Mouse (Mus musculus) hindbrain, embryonic 10.5 days (tissue): ENCODE results near the gene Ddx50. TPM values are rescaled to one million over a fixed set of nuclear protein-coding genes. Genes with fewer than 3 reads are reported as not detected.
"Not testable (repeated sequence)": the region's sequence is repeated elsewhere in the genome, so short reads cannot be mapped to it uniquely, and the experiment has no call there.

Experiments
- DNase-seq: peaks from one replicate; pipeline ENCODE4 v3.0.0-alpha.2; 2017; ENCODE audit warnings: low spot score
- H3K27ac ChIP-seq: fragments of 300-500 bp; sonication (generic); 2 replicates; pipeline ENCODE4 v1.5.1; 2016; ENCODE audit warnings: mild to moderate bottlenecking, moderate library complexity
- H3K27me3 ChIP-seq: fragments of 300-500 bp; sonication (generic); 2 replicates; pipeline ENCODE4 v1.6.1; 2016; ENCODE audit warnings: mild to moderate bottlenecking; ENCODE audit not compliant: poor library complexity, insufficient read depth, severe bottlenecking
- H3K36me3 ChIP-seq: fragments of 300-500 bp; sonication (generic); 2 replicates; pipeline ENCODE4 v1.6.1; 2016; ENCODE audit warnings: mild to moderate bottlenecking, moderate library complexity
- H3K4me1 ChIP-seq: fragments of 300-500 bp; sonication (generic); replicated peaks from 2 replicates; pipeline ENCODE4 v1.6.1; 2016; ENCODE audit warnings: mild to moderate bottlenecking
- H3K4me3 ChIP-seq: fragments of 300-500 bp; sonication (generic); 2 replicates; pipeline ENCODE4 v1.5.1; 2016; ENCODE audit warnings: mild to moderate bottlenecking, moderate library complexity
- H3K9me3 ChIP-seq: fragments of 300-500 bp; sonication (generic); 2 replicates; pipeline ENCODE4 v1.6.1; 2016; ENCODE audit warnings: mild to moderate bottlenecking, moderate library complexity
- WGBS: fragments of 180-500 bp; shearing (Covaris S2); methylation state at CpG from one replicate; pipeline ENCODE4 v1.1.7; 2016; 5-methylcytosine and 5-hydroxymethylcytosine counted together
- polyA plus RNA-seq: library from polyadenylated mRNA; unstranded; fragments of >200 nt; fragmentation: Nextera tagmentation; extraction: Ambion mirVana; gene quantifications from 2 replicates; pipeline ENCODE4 v1.2.1, GENCODE M21; 2016

The Ddx50 gene
- polyA plus RNA-seq, 1 experiment from 2014 or later = 95.7 TPM

DNA sequence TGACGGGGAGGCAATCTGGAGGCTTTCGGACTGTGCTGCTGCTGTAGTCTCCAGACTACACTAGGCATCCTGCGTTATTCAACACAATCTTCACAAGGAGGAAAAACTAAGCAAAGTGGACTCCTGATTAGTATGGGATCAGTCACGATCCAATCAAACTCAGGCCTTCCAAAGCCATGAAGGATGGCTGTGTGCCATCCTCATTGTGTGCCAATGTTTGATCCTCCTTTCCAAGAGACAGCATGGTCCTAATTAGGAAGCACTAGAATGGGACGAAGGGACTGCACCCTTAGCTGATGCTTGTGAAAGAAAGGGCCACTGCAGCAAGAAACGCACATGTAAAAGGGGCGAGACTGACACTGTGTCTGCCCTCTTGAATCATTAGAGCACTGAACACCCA, 58.5 kb downstream of the Ddx50 start:
- no peaks in the 10 kb centered on the region for H3K9me3 ChIP-seq
- H3K36me3 ChIP-seq = peaks cover 97% of the 10 kb centered on the region
- H3K4me1 ChIP-seq = no peaks in the 10 kb centered on the region
- no peak for DNase-seq
- no peak overlapping the region for H3K27ac ChIP-seq
- WGBS = 92% methylated on average over 7 of the region's 7 CpGs
- no peaks in the 10 kb centered on the region for H3K27me3 ChIP-seq
- H3K4me3 ChIP-seq = no peak overlapping the region

DNA sequence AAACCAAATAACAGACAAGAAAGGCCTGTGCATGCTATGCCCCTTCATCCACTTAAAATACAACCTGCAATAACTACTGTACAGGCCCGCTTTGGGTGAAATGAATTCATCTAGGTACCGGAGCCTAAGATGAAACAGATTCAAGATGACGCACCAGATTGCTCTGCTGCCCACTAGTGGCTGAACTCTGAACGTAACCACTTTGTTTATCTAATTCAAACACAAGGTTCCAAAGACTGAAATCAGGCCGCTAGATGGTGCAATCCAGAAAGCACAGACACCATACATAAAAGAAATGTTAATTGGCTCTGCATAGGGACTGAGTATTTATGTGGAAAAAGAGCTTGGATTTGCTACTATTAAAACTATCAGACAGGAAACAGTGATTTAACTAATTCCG, 60.8 kb downstream of the Ddx50 start:
- Histone ChIP-seq H3K27ac (no peak overlapping the region), H3K9me3 (no peaks in the 10 kb centered on the region), H3K36me3 (peaks cover 100% of the 10 kb centered on the region), H3K4me1 (no peaks in the 10 kb centered on the region), H3K4me3 (no peak overlapping the region), H3K27me3 (no peaks in the 10 kb centered on the region)
- DNase-seq = peak; percentile 72
- 58% methylated on average over 6 of the region's 6 CpGs for WGBS

DNA sequence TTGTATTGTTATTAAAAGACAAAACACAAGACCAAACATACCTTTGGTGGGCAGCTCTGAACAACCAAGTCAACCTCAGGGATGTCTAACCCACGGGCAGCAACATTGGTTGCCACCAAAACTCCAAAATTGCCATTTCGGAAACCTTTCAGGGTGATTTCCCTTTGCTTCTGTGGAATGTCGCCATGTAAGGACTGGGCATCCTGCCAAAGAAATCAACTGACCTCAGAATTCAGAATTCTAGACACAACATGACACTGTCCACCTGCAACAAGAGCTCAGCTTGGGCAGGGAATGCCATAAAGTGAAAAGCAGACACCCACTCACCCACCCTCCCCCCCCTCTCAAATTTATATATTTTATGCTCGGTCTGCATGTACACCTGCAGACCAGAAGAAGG, 62.4 kb downstream of the Ddx50 start:
- H3K9me3 ChIP-seq = no peaks in the 10 kb centered on the region
- H3K27me3 ChIP-seq = no peaks in the 10 kb centered on the region
- H3K36me3 ChIP-seq = peaks cover 100% of the 10 kb centered on the region
- no peak overlapping the region for H3K27ac ChIP-seq
- WGBS = 95% methylated on average over 4 of the region's 4 CpGs
- no peak for DNase-seq
- H3K4me1 ChIP-seq = no peaks in the 10 kb centered on the region
- no peak overlapping the region for H3K4me3 ChIP-seq

DNA sequence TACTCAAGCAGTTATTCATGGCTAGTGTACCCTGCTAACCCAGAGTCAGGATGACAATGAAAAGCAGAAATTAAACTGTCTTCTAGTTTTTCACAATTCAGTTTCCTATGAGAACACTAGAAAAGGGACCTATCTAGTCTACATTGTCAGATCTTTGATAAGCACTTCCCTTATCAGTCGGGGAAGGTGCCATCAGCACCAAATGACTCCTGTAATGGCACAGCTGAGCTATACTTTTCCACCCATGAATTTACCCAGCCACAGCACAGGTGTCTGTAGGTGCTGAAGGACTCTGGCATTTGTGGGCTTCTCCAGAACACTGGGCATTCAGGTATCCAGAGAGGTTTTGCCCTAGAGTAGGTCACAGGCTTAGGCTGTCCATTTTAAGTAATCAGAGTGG, 67.8 kb downstream of the Ddx50 start:
- peaks cover 91% of the 10 kb centered on the region for H3K36me3 ChIP-seq
- 95% methylated on average over 1 of the region's 1 CpGs for WGBS

DNA sequence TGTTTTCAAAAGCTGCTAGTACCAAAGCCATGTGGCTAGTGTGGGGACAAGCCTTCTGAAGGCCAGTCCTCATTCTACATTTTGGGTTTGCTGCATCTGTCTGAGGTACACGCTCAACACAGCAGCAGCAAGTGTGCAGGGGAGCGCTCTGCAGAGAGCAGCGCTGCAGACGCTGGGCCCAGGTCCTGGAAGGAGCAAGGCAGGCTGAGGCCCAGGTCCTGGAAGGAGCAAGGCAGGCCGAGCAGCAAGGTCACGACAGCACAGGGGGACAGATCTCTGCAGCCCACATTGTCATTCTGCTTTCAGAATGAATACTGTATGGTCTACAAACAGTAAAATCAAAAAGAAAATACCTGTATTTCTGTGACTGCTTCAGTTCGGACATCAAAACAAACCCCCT, 68.3 kb downstream of the Ddx50 start:
- Histone ChIP-seq H3K9me3 (no peaks in the 10 kb centered on the region), H3K27me3 (no peaks in the 10 kb centered on the region), H3K27ac (no peak overlapping the region), H3K4me1 (peaks cover 7% of the 10 kb centered on the region), H3K4me3 (no peak overlapping the region), H3K36me3 (peaks cover 86% of the 10 kb centered on the region)
- WGBS = 85% methylated on average over 7 of the region's 7 CpGs
- no peak for DNase-seq

More for the DNA sequence above, 67.8 kb downstream of the Ddx50 start:
- peaks cover 5% of the 10 kb centered on the region; the same call in 1 of the 2 replicates for H3K4me1 ChIP-seq
- no peak overlapping the region for H3K4me3 ChIP-seq
- no peak for DNase-seq
- H3K27me3 ChIP-seq = no peaks in the 10 kb centered on the region
- no peaks in the 10 kb centered on the region for H3K9me3 ChIP-seq
- no peak overlapping the region for H3K27ac ChIP-seq

DNA sequence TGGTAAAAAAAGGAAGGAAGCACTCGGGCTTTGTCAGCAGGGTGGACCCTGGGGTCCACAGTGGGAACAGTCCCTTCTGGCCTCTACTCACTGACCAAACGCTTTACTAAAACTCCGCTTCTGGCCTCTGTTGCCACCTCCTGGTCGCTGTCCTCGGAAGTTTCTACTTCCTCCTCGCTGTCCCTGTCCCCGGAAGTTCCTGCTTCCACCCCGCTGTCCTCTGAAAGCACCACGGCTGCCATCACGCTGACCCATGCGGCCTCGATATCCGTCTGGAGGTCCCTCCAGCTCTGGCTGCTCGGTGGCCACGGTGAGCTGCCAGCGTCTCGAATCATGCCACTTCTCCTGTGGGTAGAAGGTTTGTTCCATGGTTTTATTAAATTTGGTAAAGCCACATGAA, 68.8 kb downstream of the Ddx50 start:
- Histone ChIP-seq H3K4me3 (no peak overlapping the region), H3K27ac (no peak overlapping the region), H3K4me1 (peaks cover 12% of the 10 kb centered on the region), H3K9me3 (no peaks in the 10 kb centered on the region), H3K27me3 (no peaks in the 10 kb centered on the region), H3K36me3 (peaks cover 81% of the 10 kb centered on the region)
- 91% methylated on average over 17 of the region's 17 CpGs for whole genome bisulfite sequencing
- no peak for DNase-seq

DNA sequence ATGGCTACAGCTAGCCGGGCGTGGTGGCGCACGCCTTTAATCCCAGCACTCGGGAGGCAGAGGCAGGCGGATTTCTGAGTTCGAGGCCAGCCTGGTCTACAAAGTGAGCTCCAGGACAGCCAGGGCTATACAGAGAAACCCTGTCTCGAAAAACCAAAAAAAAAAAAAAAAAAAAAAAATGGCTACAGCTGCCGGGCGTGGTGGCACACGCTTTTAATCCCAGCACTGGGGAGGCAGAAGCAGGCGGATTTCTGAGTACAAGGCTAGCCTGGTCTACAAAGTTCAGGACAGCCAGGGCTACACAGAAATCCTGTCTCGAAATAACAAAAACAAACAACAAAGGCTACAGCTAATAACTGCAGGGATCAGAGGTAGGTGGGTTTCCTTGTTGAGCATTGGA, 71.9 kb downstream of the Ddx50 start:
- H3K27me3 ChIP-seq, H3K27ac ChIP-seq, H3K4me3 ChIP-seq, H3K9me3 ChIP-seq, DNase-seq: not testable (repeated sequence)
- peaks cover 20% of the 10 kb centered on the region for H3K4me1 ChIP-seq
- WGBS = 89% methylated on average over 12 of the region's 13 CpGs
- peaks cover 69% of the 10 kb centered on the region for H3K36me3 ChIP-seq

DNA sequence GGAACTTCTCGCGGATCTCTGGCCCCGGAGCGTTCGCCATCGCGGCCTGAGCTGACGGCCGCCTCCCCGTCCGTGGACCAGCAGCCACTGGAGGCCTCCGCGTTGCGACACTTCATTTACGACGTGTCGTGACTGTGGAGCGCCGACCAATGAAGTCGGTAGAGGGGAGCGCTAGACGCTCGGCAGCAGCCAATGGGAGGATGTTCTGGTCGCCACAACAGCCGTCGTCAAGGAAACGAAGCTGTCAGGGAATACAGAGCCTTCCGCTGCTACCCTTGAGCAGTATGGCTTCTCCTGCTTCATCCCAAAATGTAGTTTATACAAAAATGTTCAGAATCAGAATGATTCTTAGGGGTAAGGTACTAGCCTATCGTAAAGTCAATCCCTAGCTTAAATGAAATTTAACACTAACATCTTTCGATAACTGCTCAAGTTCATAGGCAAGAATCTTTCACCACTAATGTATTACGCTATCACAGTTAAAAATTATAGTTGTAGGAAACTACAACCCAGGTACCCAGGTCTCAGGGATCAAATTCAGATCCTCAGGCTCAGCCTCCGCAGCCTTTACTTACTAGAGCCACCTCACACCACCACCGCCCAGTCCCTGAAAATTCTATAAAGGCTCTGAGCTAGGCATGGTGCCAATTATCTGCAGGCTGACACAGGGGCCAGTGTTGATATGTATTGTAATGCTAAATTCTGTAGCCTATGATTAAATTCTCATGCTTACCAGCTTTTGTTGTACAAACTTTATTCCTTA, 72.5 kb downstream of the Ddx50 start, which contains the start of gene Kif1bp:
TSS of gene Kif1bp (minus strand) at position 120 of the 763 bp plus-strand sequence.
- H3K27ac ChIP-seq = peak within 1 kb of the TSS; percentile 90
- peaks cover 20% of the 10 kb centered on the region for H3K4me1 ChIP-seq
- peak within 1 kb of the TSS; percentile 92 for H3K4me3 ChIP-seq
- H3K27me3 ChIP-seq = no peaks in the 10 kb centered on the region
- DNase-seq = peak; percentile 97
- H3K9me3 ChIP-seq = no peaks in the 10 kb centered on the region
- H3K36me3 ChIP-seq = peaks cover 69% of the 10 kb centered on the region
- WGBS = 6% methylated on average over 33 of the region's 33 CpGs

DNA sequence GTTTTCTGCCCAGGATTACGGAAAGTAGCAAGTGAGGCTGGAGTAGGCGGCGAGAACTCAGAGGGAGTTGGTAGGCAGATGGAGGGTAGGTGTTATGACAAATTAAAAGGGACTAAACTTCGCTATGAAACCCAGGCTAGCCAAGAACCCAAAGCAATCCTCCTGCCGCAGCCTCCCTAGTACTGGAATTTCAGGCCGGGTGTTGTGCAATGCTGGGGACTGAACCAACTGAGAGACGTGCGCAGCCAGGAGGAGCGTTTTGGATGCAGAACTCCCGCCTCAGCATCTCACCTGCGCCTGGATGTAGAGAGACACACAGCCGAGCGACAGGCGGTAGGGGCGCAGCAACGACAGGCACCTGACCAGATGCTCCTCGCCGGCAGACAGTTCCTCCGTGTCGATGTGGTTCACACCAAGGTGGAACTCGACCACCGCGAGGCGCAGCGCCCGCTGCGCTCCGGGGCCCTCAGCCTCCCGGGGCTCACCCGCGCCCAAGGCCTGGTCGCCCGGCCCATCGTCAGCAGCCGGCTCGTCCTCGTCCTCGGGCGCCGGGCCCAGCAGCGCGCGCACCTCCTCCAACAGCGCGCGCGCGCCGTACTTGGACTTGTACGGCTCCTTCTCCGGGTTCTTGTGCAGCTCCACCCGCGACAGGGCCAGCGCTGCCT, 73.2 kb downstream of the Ddx50 start:
- Histone ChIP-seq H3K36me3 (peaks cover 69% of the 10 kb centered on the region), H3K27me3 (no peaks in the 10 kb centered on the region), H3K27ac (peak overlapping the region; percentile 90), H3K4me3 (peak overlapping the region; percentile 92), H3K9me3 (no peaks in the 10 kb centered on the region), H3K4me1 (peaks cover 20% of the 10 kb centered on the region)
- WGBS = 1% methylated on average over 54 of the region's 54 CpGs
- no peak for DNase-seq

DNA sequence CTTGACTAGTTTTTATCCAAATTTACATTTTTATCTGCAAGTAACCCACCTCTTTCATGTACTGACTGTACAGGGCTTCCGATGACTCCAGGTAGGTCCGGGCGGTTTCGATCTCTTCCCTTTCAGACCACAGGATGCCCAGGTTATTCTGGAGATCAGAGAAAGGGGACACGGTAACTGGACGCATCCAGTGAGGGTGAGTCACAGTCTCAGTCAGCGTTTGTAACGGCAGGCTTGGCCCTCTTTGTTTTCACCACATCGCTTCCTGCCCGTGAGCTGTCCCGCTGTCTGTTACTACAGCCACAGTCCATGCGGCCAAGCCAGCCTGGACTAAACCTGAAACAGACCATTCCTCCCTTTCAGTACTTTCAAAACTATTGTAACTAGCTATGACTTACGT, 76.0 kb downstream of the Ddx50 start:
- Histone ChIP-seq H3K4me1 (peaks cover 20% of the 10 kb centered on the region), H3K27ac (no peak overlapping the region), H3K27me3 (no peaks in the 10 kb centered on the region), H3K36me3 (peaks cover 62% of the 10 kb centered on the region), H3K4me3 (no peak overlapping the region), H3K9me3 (no peaks in the 10 kb centered on the region)
- WGBS = 90% methylated on average over 13 of the region's 13 CpGs
- DNase-seq = no peak

DNA sequence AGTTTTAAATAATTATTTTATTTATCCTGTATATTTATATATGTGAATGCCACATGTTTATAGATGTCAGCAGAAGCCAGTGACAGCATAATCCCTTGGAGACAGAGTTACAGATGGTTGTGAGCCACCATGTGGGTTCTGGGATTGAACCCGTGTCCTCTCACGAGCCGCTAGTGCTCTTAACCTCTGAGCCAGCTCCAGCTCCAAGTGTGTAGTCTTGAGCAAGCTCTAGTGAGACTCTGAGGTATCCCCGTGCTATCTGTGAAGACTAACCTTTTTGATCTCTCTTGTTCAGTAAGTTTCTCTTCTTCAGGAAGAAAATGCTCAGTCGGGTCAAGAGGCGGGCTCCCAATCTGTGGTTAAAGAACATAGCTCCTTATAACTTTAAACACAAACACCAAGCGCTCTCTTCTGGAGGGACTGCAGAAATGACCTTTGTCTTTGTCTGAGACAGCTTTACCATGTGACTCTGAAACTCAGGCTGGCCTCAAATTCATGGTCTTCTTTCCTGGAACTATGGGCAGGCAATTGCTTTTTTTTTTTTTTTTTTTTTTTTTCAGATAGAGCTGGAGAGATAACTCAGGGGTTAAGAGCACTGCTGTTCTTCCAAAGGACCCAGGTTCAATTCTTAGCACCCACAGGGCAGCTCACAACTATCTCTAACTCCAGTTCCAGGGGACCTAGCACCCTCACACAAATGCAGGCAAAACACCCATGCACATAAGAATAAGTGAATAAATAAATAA, 80.7 kb downstream of the Ddx50 start:
- Histone ChIP-seq H3K27ac (no peak overlapping the region), H3K4me3 (no peak overlapping the region), H3K9me3 (no peaks in the 10 kb centered on the region), H3K27me3 (no peaks in the 10 kb centered on the region), H3K36me3 (peaks cover 93% of the 10 kb centered on the region), H3K4me1 (no peaks in the 10 kb centered on the region)
- no peak for DNase-seq
- 96% methylated on average over 7 of the region's 7 CpGs for WGBS

DNA sequence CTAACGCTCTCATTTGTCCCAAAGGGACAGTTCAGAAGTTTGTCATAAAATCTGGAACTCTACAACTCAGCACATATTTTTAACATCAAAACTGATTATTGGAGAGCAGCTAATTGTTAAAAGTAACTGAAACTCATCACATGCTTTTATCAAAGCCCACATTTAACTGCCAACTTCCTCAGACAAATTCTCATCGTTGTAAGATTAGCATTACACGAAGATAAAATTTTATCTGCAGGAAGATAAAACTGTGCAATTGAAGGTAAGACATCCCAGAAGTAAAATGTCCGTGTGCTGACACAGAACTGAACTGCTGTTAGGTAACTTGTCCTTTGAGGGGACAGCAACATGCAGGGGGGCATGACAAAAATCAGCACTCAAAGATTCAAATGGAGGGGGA, 82.2 kb downstream of the Ddx50 start:
- Histone ChIP-seq H3K27ac (no peak overlapping the region), H3K4me1 (no peaks in the 10 kb centered on the region), H3K27me3 (no peaks in the 10 kb centered on the region), H3K36me3 (peaks cover 93% of the 10 kb centered on the region), H3K4me3 (no peak overlapping the region), H3K9me3 (no peaks in the 10 kb centered on the region)
- no peak for DNase-seq
- 95% methylated on average over 4 of the region's 4 CpGs for WGBS
